Mouse (Mus musculus) G1E-ER4 (cell line): Measurements from ENCODE around the gene Glmp. TPM values are rescaled to one million over a fixed set of nuclear protein-coding genes. Genes with fewer than 3 reads are reported as not detected.

ENCODE experiments used
- GATA1 ChIP-seq: IDR thresholded peaks from one replicate; pipeline ENCODE4 v1.8.0; 2012; ENCODE audit warnings: low read length, inconsistent platforms
- polyA plus RNA-seq: library from polyadenylated mRNA; stranded (reverse); fragments of >175 nt; gene quantifications from 2 replicates; pipeline ENCODE4 v1.2.3, GENCODE M21; 2012

Gene Glmp
- polyA plus RNA-seq, 1 experiment: 18.7 TPM

DNA sequence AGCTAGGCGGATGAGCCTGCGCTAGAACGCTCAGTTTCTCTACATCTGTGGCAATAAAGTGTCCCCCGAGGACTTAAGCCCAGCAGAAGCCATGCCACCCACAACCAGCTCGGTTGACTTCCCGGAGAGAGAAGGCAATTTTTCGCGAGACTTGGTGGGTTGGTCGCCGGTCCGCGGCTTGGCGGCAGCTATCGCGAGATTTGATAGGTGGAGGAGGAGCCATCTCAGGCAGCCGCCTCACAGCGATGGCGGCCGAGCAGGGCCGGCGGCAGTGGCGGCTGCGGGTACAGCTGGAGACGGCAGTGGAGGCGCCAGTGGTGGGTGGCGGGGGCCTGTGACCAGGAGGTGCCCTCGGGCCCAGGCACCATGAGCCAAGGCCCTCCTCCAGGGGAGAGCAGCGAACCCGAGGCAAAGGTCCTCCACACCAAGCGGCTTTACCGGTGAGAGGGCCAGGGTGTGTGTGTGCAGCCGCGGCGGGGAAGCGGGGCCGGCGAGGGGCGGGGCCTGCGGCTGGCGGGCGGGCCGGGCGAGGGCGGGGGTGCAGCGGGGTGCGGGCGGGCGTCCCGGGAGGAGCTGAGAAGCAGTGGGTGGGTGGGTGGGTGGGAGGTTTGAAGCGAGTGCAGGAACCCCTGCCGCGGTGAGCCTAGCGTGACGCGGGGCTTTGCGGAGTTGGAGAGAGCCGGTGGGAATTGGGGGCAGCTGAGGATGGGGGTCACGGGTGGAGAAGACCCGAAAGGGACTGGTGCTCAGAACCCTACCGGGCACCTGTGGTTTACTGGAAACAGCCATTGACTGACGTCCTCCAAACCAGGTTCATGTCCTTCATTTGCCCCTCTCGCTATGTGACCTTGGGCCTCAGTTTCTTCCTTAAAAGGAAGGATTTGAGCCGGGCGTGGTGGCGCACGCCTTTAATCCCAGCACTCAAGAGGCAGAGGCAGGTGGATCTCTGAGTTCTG, 11.5 kb downstream of the Glmp start, which contains the start of the genes Tmem79 and Smg5:
TSS of gene Tmem79 (minus strand) at position 91 of the 956 bp plus-strand sequence.
TSS of gene Smg5 (plus strand) at position 203 of the 956 bp plus-strand sequence.
- TF ChIP-seq GATA1: no peak

- TF ChIP-seq GATA1: no peak
These were observed 12.7 kb downstream of the Glmp start for GRCm38 (mm10) chr3:88337367-88338020.

DNA sequence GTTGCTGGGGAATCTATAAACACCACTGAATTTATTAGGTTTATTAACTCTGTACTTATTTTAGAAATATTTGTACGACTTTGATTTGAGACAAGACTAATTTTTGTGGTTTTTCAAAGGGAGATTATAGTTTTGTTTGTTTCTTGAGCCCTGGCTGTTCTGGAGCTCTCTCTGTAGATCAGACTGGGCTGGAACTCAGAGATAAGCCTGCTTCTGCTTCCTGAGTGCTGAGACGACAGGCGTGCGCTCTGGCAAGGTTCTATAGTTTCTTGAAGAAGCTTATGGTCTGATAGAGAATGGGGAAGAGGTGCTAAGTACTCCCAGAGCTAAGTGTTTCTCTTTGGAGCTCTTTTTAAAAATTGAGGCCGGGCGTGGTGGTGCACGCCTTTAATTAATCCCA, 13.5 kb downstream of the Glmp start:
- TF ChIP-seq GATA1: no peak

DNA sequence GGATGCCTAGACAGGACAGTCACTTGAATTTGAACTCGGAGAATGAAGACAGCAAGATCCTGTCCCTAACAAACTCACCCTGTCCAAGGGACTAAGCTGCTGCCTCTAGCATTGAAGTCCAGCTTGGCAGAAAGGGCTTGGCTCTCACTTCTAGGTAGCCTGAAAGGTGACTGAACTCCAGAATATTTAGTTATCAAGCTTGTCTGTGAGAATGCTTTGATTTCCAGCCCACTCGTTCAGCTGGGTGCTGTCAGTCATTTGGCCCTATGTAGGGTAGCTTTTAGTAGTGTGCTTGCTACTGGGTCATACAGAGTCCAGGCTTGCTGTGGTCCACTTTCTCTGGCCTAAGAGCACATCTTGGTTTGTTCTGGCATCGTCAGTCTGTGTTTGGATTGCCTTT, 14.2 kb downstream of the Glmp start:
- TF ChIP-seq GATA1: no peak

- TF ChIP-seq GATA1: no peak
These were observed 25.9 kb downstream of the Glmp start for GRCm38 (mm10) chr3:88350732-88351131.

GRCm38 (mm10) chr3:88352907-88353306, 28.1 kb downstream of the Glmp start:
- no peak for TF ChIP-seq GATA1

- TF ChIP-seq GATA1: no peak
These were observed 29.8 kb downstream of the Glmp start for GRCm38 (mm10) chr3:88354396-88355165.

DNA sequence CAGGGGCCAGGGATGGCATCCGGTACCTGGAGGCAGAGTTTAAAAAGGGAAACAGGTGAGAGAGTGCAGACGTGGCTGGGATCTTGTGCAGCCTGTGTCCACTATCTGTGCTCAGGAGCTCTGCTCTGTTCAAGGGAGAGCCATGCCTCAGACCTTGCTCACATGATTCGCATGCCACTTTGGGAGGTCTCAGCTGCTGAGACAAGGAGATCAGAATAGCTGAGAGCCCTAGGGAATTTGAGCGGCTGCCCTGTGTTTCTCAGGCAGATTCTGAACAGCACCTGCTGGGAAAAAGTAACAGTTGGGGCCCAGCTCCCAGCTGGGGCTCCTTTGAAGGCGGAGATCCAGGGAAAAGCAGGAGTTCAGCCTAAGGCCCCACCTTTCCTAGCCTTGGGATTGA, 34.8 kb downstream of the Glmp start:
- TF ChIP-seq GATA1: no peak

GRCm38 (mm10) chr3:88359989-88360388, 35.2 kb downstream of the Glmp start:
- no peak for TF ChIP-seq GATA1

GRCm38 (mm10) chr3:88361096-88361495, 36.3 kb downstream of the Glmp start:
- TF ChIP-seq GATA1: no peak

GRCm38 (mm10) chr3:88361612-88362313, 36.9 kb downstream of the Glmp start:
- TF ChIP-seq GATA1: no peak

- no peak for TF ChIP-seq GATA1
These were observed 38.9 kb downstream of the Glmp start for GRCm38 (mm10) chr3:88363700-88364099.

DNA sequence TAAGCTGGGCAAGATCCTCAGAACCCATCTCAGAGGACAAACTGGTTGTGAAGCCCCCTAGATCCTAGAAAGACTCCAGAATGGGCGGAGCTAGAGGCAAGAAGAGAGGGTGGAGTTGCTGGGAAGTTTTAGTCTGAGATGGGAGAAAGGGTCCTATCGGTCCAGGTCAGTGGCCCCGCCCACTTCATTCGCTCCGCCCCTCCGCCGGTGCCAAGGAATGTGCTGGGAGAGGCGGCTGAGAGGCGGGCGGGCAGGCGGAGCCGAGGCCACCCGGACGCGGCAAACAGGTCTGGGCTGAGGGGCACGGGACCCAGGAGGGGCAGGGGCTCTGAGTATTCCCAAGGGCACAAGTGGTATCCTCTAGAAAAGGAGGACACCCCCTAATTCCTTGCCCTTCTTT, 39.5 kb downstream of the Glmp start, which contains the start of gene Paqr6:
TSS of gene Paqr6 (plus strand) at position 248 of the 400 bp plus-strand sequence.
- TF ChIP-seq GATA1: no peak

- TF ChIP-seq GATA1: no peak
These were observed 41.0 kb downstream of the Glmp start for GRCm38 (mm10) chr3:88365705-88366361.
